Mouse (Mus musculus) heart, embryonic 15.5 days (tissue): Measurements from ENCODE around the gene Mdga1. TPM values are rescaled to one million over a fixed set of nuclear protein-coding genes. Genes with fewer than 3 reads are reported as not detected.
A peak's percentile ranks its signal among the peaks of the same experiment; 100 is the strongest.
"Not testable (repeated sequence)": the region's sequence is repeated elsewhere in the genome, so short reads cannot be mapped to it uniquely, and the experiment has no call there.

ENCODE experiments used
- ATAC-seq: fragments of 200-750 bp; cut with Nextera tagmentation; replicated peaks from 2 replicates; pipeline ENCODE4 v1.8.0; 2017; ENCODE audit warnings: low read depth, moderate TSS enrichment; ENCODE audit not compliant: insufficient number of reproducible peaks, insufficient read depth, low FRiP score
- H3K27ac ChIP-seq: fragments of 300-500 bp; sonication (generic); 2 replicates; pipeline ENCODE4 v1.5.1; 2015; ENCODE audit warnings: mild to moderate bottlenecking, inconsistent platforms
- H3K27me3 ChIP-seq: fragments of 300-500 bp; sonication (generic); 2 replicates; pipeline ENCODE4 v1.6.1; 2015; ENCODE audit warnings: inconsistent platforms
- H3K36me3 ChIP-seq: fragments of 300-500 bp; sonication (generic); 2 replicates; pipeline ENCODE4 v1.6.1; 2015; ENCODE audit warnings: mild to moderate bottlenecking, inconsistent platforms
- H3K4me1 ChIP-seq: fragments of 300-500 bp; sonication (generic); replicated peaks from 2 replicates; pipeline ENCODE4 v1.6.1; 2015; ENCODE audit warnings: inconsistent platforms
- H3K4me2 ChIP-seq: fragments of 300-500 bp; sonication (generic); 2 replicates; pipeline ENCODE4 v1.6.1; 2015; ENCODE audit warnings: inconsistent platforms, mild to moderate bottlenecking, moderate library complexity
- H3K4me3 ChIP-seq: fragments of 300-500 bp; sonication (generic); 2 replicates; pipeline ENCODE4 v1.5.1; 2015; ENCODE audit warnings: mild to moderate bottlenecking, inconsistent platforms
- H3K9ac ChIP-seq: fragments of 300-500 bp; sonication (generic); 2 replicates; pipeline ENCODE4 v1.6.1; 2015; ENCODE audit warnings: mild to moderate bottlenecking, inconsistent platforms
- H3K9me3 ChIP-seq: fragments of 300-500 bp; sonication (generic); replicated peaks from 2 replicates; pipeline ENCODE4 v1.6.1; 2016; ENCODE audit warnings: inconsistent platforms
- WGBS: fragments of 180-500 bp; shearing (Covaris S2); methylation state at CpG from one replicate; pipeline ENCODE4 v1.1.7; 2015; ENCODE audit warnings: mixed read lengths; 5-methylcytosine and 5-hydroxymethylcytosine counted together
- polyA plus RNA-seq: library from polyadenylated mRNA; unstranded; fragments of >200 nt; fragmentation: Nextera tagmentation; extraction: Ambion mirVana; gene quantifications from 2 replicates; pipeline ENCODE4 v1.2.1, GENCODE M21; 2015

Gene Mdga1
- polyA plus RNA-seq, 1 experiment from 2014 or later: 4.2 TPM

- no peak overlapping the region for H3K4me3 ChIP-seq
- no peak overlapping the region for H3K4me2 ChIP-seq
- peaks cover 29% of the 10 kb centered on the region for H3K4me1 ChIP-seq
- H3K27ac ChIP-seq: no peak overlapping the region
- no peaks in the 10 kb centered on the region for H3K36me3 ChIP-seq
- 84% methylated on average over 9 of the region's 9 CpGs for WGBS
- H3K9ac ChIP-seq: no peak overlapping the region
- H3K9me3 ChIP-seq: no peaks in the 10 kb centered on the region
- H3K27me3 ChIP-seq: peaks cover 9% of the 10 kb centered on the region
- no peak for ATAC-seq
These were observed 178.3 kb downstream of the Mdga1 start for GRCm38 (mm10) chr17:29791531-29792050.

- WGBS: 46% methylated on average over 12 of the region's 12 CpGs
- H3K4me3 ChIP-seq: no peak overlapping the region
- ATAC-seq: peak; percentile 63
- peak overlapping the region; percentile 75 for H3K27ac ChIP-seq
- H3K9ac ChIP-seq: no peak overlapping the region
- H3K9me3 ChIP-seq: no peaks in the 10 kb centered on the region
- peaks cover 4% of the 10 kb centered on the region for H3K27me3 ChIP-seq
- no peak overlapping the region; the same call in 1 of the 2 replicates for H3K4me2 ChIP-seq
- no peaks in the 10 kb centered on the region for H3K36me3 ChIP-seq
- H3K4me1 ChIP-seq: peaks cover 21% of the 10 kb centered on the region
These were observed 179.6 kb downstream of the Mdga1 start for GRCm38 (mm10) chr17:29790231-29790740.

GRCm38 (mm10) chr17:29789715-29790114 is 180.2 kb downstream of the Mdga1 start:
- Histone ChIP-seq H3K4me3 (no peak overlapping the region), H3K4me1 (peaks cover 16% of the 10 kb centered on the region), H3K9ac (no peak overlapping the region), H3K27me3 (no peaks in the 10 kb centered on the region), H3K9me3 (no peaks in the 10 kb centered on the region), H3K36me3 (no peaks in the 10 kb centered on the region), H3K4me2 (no peak overlapping the region), H3K27ac (peak overlapping the region; percentile 75)
- WGBS: 68% methylated on average over 9 of the region's 9 CpGs
- ATAC-seq: no peak

GRCm38 (mm10) chr17:29788573-29788972 is 181.3 kb downstream of the Mdga1 start:
- WGBS: 46% methylated on average over 10 of the region's 10 CpGs
- H3K4me1 ChIP-seq: peaks cover 16% of the 10 kb centered on the region
- ATAC-seq: no peak
- H3K27ac ChIP-seq: peak overlapping the region; percentile 62
- H3K27me3 ChIP-seq: no peaks in the 10 kb centered on the region
- no peaks in the 10 kb centered on the region for H3K9me3 ChIP-seq
- H3K36me3 ChIP-seq: no peaks in the 10 kb centered on the region
- H3K4me2 ChIP-seq: 0 out of 2 replicates have a peak overlapping the region, but pooled peaks have one; percentile 8
- H3K4me3 ChIP-seq: no peak overlapping the region
- no peak overlapping the region for H3K9ac ChIP-seq

- no peaks in the 10 kb centered on the region for H3K9me3 ChIP-seq
- no peak for ATAC-seq
- 83% methylated on average over 9 of the region's 9 CpGs for WGBS
- H3K27me3 ChIP-seq: no peaks in the 10 kb centered on the region
- H3K4me2 ChIP-seq: no peak overlapping the region
- H3K4me3 ChIP-seq: no peak overlapping the region
- H3K4me1 ChIP-seq: peaks cover 14% of the 10 kb centered on the region
- H3K36me3 ChIP-seq: no peaks in the 10 kb centered on the region
- H3K27ac ChIP-seq: no peak overlapping the region
- H3K9ac ChIP-seq: no peak overlapping the region
These were observed 185.1 kb downstream of the Mdga1 start for GRCm38 (mm10) chr17:29784820-29785219.

GRCm38 (mm10) chr17:29781472-29781871 is 188.4 kb downstream of the Mdga1 start:
- H3K4me2 ChIP-seq, H3K9me3 ChIP-seq, H3K27ac ChIP-seq, ATAC-seq, H3K4me1 ChIP-seq, H3K27me3 ChIP-seq, H3K9ac ChIP-seq, H3K36me3 ChIP-seq, H3K4me3 ChIP-seq: not testable (repeated sequence)
- 76% methylated on average over 4 of the region's 4 CpGs for whole genome bisulfite sequencing

GRCm38 (mm10) chr17:29778021-29778420 is 191.9 kb downstream of the Mdga1 start:
- ATAC-seq: no peak
- Histone ChIP-seq H3K4me2 (no peak overlapping the region), H3K27ac (no peak overlapping the region), H3K27me3 (peaks cover 5% of the 10 kb centered on the region; the same call in 1 of the 2 replicates), H3K36me3 (no peaks in the 10 kb centered on the region), H3K9ac (no peak overlapping the region), H3K4me3 (no peak overlapping the region), H3K9me3 (no peaks in the 10 kb centered on the region), H3K4me1 (0 out of 2 replicates have a peak, but pooled peaks cover under 1% of the 10 kb centered on the region)
- 73% methylated on average over 8 of the region's 8 CpGs for WGBS

Other genes starting within 250 kb of the Mdga1 start
- gene Zfand3, start 34.6 kb upstream of the Mdga1 start, polyA plus RNA-seq: 49.3 and 53.9 TPM in 2 replicates